In genomic region chr2:172201998-172202780, GRCm38 (mm10) we compare ENCODE assay signal across 34 mouse cellular contexts. TPM values are rescaled to one million over a fixed set of nuclear protein-coding genes. Genes with fewer than 3 reads are reported as not detected.
DNase-seq lines count a peak whose midpoint lies in the region; ATAC-seq lines count a peak whose summit lies in the region.
"Had no signal": no experiment of that assay in that cellular context is flagged by ENCODE, and none has a peak within 500 bp of the region (broad histone marks: within the 10 kb centered on the region; RNA-seq: fewer than 3 reads in every experiment).

No protein-coding gene starts in this region.

- 86% methylated on average over 13 of the region's 13 CpGs for WGBS in liver, embryonic 11.5 days
- 82% methylated on average over 13 of the region's 13 CpGs for WGBS in neural tube, embryonic 15.5 days

- H3K9me3 ChIP-seq in liver, embryonic 11.5 days (ENCODE audit: control insufficient read depth, low read length): no peaks in the 10 kb centered on the region
- no peaks in the 10 kb centered on the region for H3K9me3 ChIP-seq in neural tube, embryonic 15.5 days (replicated peaks)
- H3K9me3 ChIP-seq: embryonic facial prominence, embryonic 12.5 days; embryonic facial prominence, embryonic 15.5 days; forebrain, embryonic 13.5 days; hindbrain, embryonic 13.5 days had no signal

- no peaks in the 10 kb centered on the region for H3K27me3 ChIP-seq in liver, embryonic 11.5 days (replicated peaks; ENCODE audit: control insufficient read depth, insufficient read depth, low read length)
- no peaks in the 10 kb centered on the region for H3K27me3 ChIP-seq in neural tube, embryonic 15.5 days (replicated peaks)
- H3K27me3 ChIP-seq: CH12.LX; embryonic facial prominence, embryonic 12.5 days; embryonic facial prominence, embryonic 15.5 days; forebrain, embryonic 13.5 days; Patski had no signal

- no peak overlapping the region for H3K4me3 ChIP-seq in liver, embryonic 11.5 days (ENCODE audit: low read depth, low read length)
- no peak overlapping the region for H3K4me3 ChIP-seq in neural tube, embryonic 15.5 days (replicated peaks)
- H3K4me3 ChIP-seq: embryonic facial prominence, embryonic 12.5 days; embryonic facial prominence, embryonic 15.5 days; forebrain, embryonic 13.5 days; hindbrain, embryonic 13.5 days had no signal

- H3K27ac ChIP-seq in liver, embryonic 11.5 days (ENCODE audit: low read depth, low read length): no peak overlapping the region
- no peak overlapping the region for H3K27ac ChIP-seq in neural tube, embryonic 15.5 days (replicated peaks)
- H3K27ac ChIP-seq: embryonic facial prominence, embryonic 12.5 days; embryonic facial prominence, embryonic 15.5 days; forebrain, embryonic 13.5 days; hindbrain, embryonic 13.5 days had no signal

- no peak for ATAC-seq in liver, embryonic 11.5 days (replicated peaks; ENCODE audit: low FRiP score)
- ATAC-seq in neural tube, embryonic 15.5 days (ENCODE audit: low FRiP score): no peak
- ATAC-seq: forebrain, embryonic 13.5 days; forebrain, embryonic 16.5 days; inflammation-experienced regulatory T-cells, adult 6 months; intestine, embryonic 16.5 days; Patski had no signal

- no peak overlapping the region for H3K4me2 ChIP-seq in liver, embryonic 11.5 days
- H3K4me2 ChIP-seq in neural tube, embryonic 15.5 days: no peak overlapping the region
- H3K4me2 ChIP-seq: embryonic facial prominence, embryonic 12.5 days; embryonic facial prominence, embryonic 15.5 days; forebrain, embryonic 13.5 days; heart, embryonic 11.5 days; hindbrain, embryonic 13.5 days had no signal

- no peak overlapping the region for H3K9ac ChIP-seq in liver, embryonic 11.5 days (ENCODE audit: low read depth, low read length)
- H3K9ac ChIP-seq in neural tube, embryonic 15.5 days (replicated peaks): no peak overlapping the region
- H3K9ac ChIP-seq: embryonic facial prominence, embryonic 12.5 days; embryonic facial prominence, embryonic 15.5 days; forebrain, embryonic 13.5 days; hindbrain, embryonic 13.5 days had no signal

- peak; percentile 35 for DNase-seq in adrenal gland, adult 2 months
- DNase-seq in adrenal gland, postnatal 25 days: no peak
- peak; percentile 64 for DNase-seq in heart, adult 11 months
- no peak for DNase-seq in heart, adult 8-10 months (ENCODE audit: low spot score)
- DNase-seq in liver, embryonic 11.5 days (ENCODE audit: low spot score): peak; percentile 23
- DNase-seq in liver: no peak
- DNase-seq: B cell, adult 2 months; cerebellum, adult 11 months; cerebellum, adult 2 months; cerebellum, adult 9-11 months; cerebellum, postnatal 25 days; gastrocnemius, postnatal 10 days; gastrocnemius, postnatal 36 days; kidney, adult 18-20 months had no signal

- no peaks in the 10 kb centered on the region for H3K36me3 ChIP-seq in liver, embryonic 11.5 days (ENCODE audit: control insufficient read depth, insufficient read depth, low read length)
- no peaks in the 10 kb centered on the region for H3K36me3 ChIP-seq in neural tube, embryonic 15.5 days
- H3K36me3 ChIP-seq: embryonic facial prominence, embryonic 12.5 days; embryonic facial prominence, embryonic 15.5 days; G1E; hindbrain, embryonic 13.5 days had no signal

- H3K4me1 ChIP-seq in liver, embryonic 11.5 days (replicated peaks; ENCODE audit: control insufficient read depth, insufficient read depth, low read length): no peaks in the 10 kb centered on the region
- no peaks in the 10 kb centered on the region for H3K4me1 ChIP-seq in neural tube, embryonic 15.5 days
- H3K4me1 ChIP-seq: embryonic facial prominence, embryonic 12.5 days; forebrain, embryonic 13.5 days had no signal

RNA-seq across cellular contexts. Expression of gene Mc3r, which starts 46.1 kb away (rescaled TPM):
- not detected for total RNA-seq in adrenal gland, adult 2 months (2021)
- 0.04 TPM in 1 of 2 replicates, not detected in the other for polyA plus RNA-seq in adrenal gland, adult 2 months (2012; rRNA removed)
- not detected in 2 replicates for total RNA-seq in adrenal gland, postnatal 25 days (2021)
- not detected for total RNA-seq in heart, adult 8-10 months (2022)
- polyA plus RNA-seq in liver, embryonic 11.5 days (2014; fragmentation: Nextera tagmentation; extraction: Ambion mirVana): 0.06 and 0.08 TPM in 2 replicates
- 0.26 and 0.28 TPM in 2 replicates for polyA plus RNA-seq in neural tube, embryonic 15.5 days (2015; fragmentation: Nextera tagmentation; extraction: Ambion mirVana)
- total RNA-seq: adrenal gland, postnatal 4 days; CH12.LX; common myeloid progenitor, adult 5-6 weeks; gastrocnemius, adult 18-20 months; gastrocnemius, postnatal 10 days; gastrocnemius, postnatal 36 days; granulocyte monocyte progenitor cell, adult 5-6 weeks; heart, postnatal 25 days; hematopoietic stem cell, adult 5-6 weeks had no signal
- polyA plus RNA-seq: embryonic facial prominence, embryonic 12.5 days; embryonic facial prominence, embryonic 15.5 days; G1E; heart, embryonic 14.5 days; heart, postnatal 0 days; inflammation-experienced regulatory T-cells, adult 6 months; intestine, embryonic 16.5 days; Patski had no signal

Comparison
In these comparisons a context has a peak if more than half of its experiments do, and no peak if none do; other contexts are left out.
1. DNase-seq: peak in adrenal gland, adult 2 months (single experiment), heart, adult 11 months (single experiment) and liver, embryonic 11.5 days (single experiment); none in adrenal gland, postnatal 25 days (single experiment), heart, adult 8-10 months (single experiment) and liver (single experiment).